Mouse (Mus musculus) lung, postnatal 0 days (tissue): Measurements from ENCODE around the gene Gtf2i.
A peak's percentile ranks its signal among the peaks of the same experiment; 100 is the strongest.

Source experiments
- CTCF ChIP-seq: IDR thresholded peaks from 2 replicates; pipeline ENCODE4 v1.5.1; 2016; ENCODE audit warnings: antibody characterized with exemption, mild to moderate bottlenecking
- EP300 ChIP-seq: IDR thresholded peaks from 2 replicates; pipeline ENCODE4 v1.6.1; 2016; ENCODE audit warnings: antibody characterized with exemption, mild to moderate bottlenecking, control low read depth

- TF ChIP-seq CTCF (0 out of 2 replicates have a peak, but pooled peaks have one; percentile 3), EP300 (no peak)
Measured at GRCm38 (mm10) chr5:134232568-134232967, 82.0 kb downstream of the Gtf2i start.
